Mouse (Mus musculus) CH12.LX (cell line): ENCODE results near the gene Grid2.

Source experiments
- CHD1 ChIP-seq: IDR thresholded peaks from 2 replicates; pipeline ENCODE4 v1.6.1; 2012; ENCODE audit warnings: low read depth, low read length, improper control_type of control experiment, inconsistent platforms
- CHD2 ChIP-seq: IDR thresholded peaks from 2 replicates; pipeline ENCODE4 v1.6.1; 2011; ENCODE audit warnings: low read length, improper control_type of control experiment
- CTCF ChIP-seq, 2 experiments: IDR thresholded peaks in 1 of 2; conservative IDR thresholded peaks in 1 of 2; 2 replicates each; pipeline ENCODE4 v1.5.1; 2011 to 2012; ENCODE audit warnings: low read depth in 2 of 2, low read length in 2 of 2, improper control_type of control experiment in 1 of 2, inconsistent platforms in 1 of 2, mild to moderate bottlenecking in 1 of 2, moderate library complexity in 1 of 2
- E2F4 ChIP-seq: IDR thresholded peaks from 2 replicates; pipeline ENCODE4 v1.6.1; 2011; ENCODE audit warnings: low read depth, low read length, improper control_type of control experiment; ENCODE audit not compliant: insufficient replicate concordance
- MYC ChIP-seq: IDR thresholded peaks from 2 replicates; pipeline ENCODE4 v1.6.1; 2011; ENCODE audit warnings: low read depth, mild to moderate bottlenecking, improper control_type of control experiment, low read length
- NELFE ChIP-seq: IDR thresholded peaks from 2 replicates; pipeline ENCODE4 v1.6.1; 2011; ENCODE audit warnings: low read depth, low read length, improper control_type of control experiment
- POLR2A ChIP-seq: IDR thresholded peaks from 2 replicates; pipeline ENCODE4 v1.6.1; 2011; ENCODE audit warnings: low read depth, mild to moderate bottlenecking, improper control_type of control experiment, low read length
- RAD21 ChIP-seq: IDR thresholded peaks from 2 replicates; pipeline ENCODE4 v1.6.1; 2011; ENCODE audit warnings: low read depth, mild to moderate bottlenecking, low read length, improper control_type of control experiment, moderate library complexity
- SIN3A ChIP-seq: IDR thresholded peaks from 2 replicates; pipeline ENCODE4 v1.6.1; 2012; ENCODE audit warnings: low read length, improper control_type of control experiment, inconsistent platforms
- TBP ChIP-seq: conservative IDR thresholded peaks from 2 replicates; pipeline ENCODE4 v1.6.1; 2011; ENCODE audit warnings: low read depth, low read length, improper control_type of control experiment
- TCF12 ChIP-seq: IDR thresholded peaks from 2 replicates; pipeline ENCODE4 v1.6.1; 2014; ENCODE audit warnings: low read depth, mild to moderate bottlenecking, inconsistent platforms, low read length, improper control_type of control experiment
- USF1 ChIP-seq: IDR thresholded peaks from 2 replicates; pipeline ENCODE4 v1.6.1; 2014; ENCODE audit warnings: low read depth, mild to moderate bottlenecking, inconsistent platforms, low read length, improper control_type of control experiment
- ZMIZ1 ChIP-seq: IDR thresholded peaks from 2 replicates; pipeline ENCODE4 v1.6.1; 2012; ENCODE audit warnings: low read depth, mild to moderate bottlenecking, inconsistent platforms, low read length, improper control_type of control experiment
- ZNF384 ChIP-seq: IDR thresholded peaks from 2 replicates; pipeline ENCODE4 v1.6.1; 2012; ENCODE audit warnings: low read depth, low read length, improper control_type of control experiment, inconsistent platforms

DNA sequence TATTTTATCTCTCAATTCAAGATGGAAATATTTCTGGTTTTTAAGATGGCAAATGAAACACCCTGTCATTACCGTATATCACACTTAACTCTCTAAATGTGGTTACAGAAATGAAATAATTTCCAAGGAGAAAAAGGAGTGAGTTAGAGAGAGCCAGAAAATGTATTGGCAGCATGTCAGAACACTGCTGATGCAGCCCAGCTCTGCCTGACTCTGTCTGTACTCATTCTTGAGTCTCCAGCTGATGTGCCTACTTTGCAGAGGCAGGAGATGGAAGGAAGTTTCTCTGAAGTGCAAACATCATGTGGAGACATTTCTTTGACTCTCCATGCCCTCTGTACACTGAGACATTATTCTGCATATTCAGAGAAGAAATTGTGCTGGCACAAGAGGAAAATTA lies 226.5 kb downstream of the Grid2 start:
- TF ChIP-seq CTCF (conservative IDR thresholded peaks at IDR 0.05 in 1 of 2, IDR thresholded peaks at IDR 0.05 in 1 of 2; ENCODE audit: low read depth in 2 of 2, low read length in 2 of 2): no peak
- TF ChIP-seq CHD1: no peak
- no peak for TF ChIP-seq TCF12
- no peak for TF ChIP-seq POLR2A
- TF ChIP-seq ZMIZ1: no peak
- no peak for TF ChIP-seq ZNF384
- TF ChIP-seq MYC: no peak
- TF ChIP-seq RAD21: no peak
- TF ChIP-seq USF1: no peak
- no peak for TF ChIP-seq NELFE
- TF ChIP-seq SIN3A: no peak
- TF ChIP-seq E2F4: no peak
- TF ChIP-seq TBP: no peak
- TF ChIP-seq CHD2: no peak
